Mouse (Mus musculus): ENCODE measurements around the gene Cspg4.
"Not testable (repeated sequence)": the region's sequence is repeated elsewhere in the genome, so short reads cannot be mapped to it uniquely, and the experiment has no call there.

Gene Cspg4

GRCm38 (mm10) chr9:56893313-56893712, 28.5 kb downstream of the Cspg4 start:
- DNase-seq: no peak

- peak; percentile 65 to 67 for DNase-seq
Measured at GRCm38 (mm10) chr9:56894006-56894405, 29.2 kb downstream of the Cspg4 start.

- no peak for DNase-seq
Measured at GRCm38 (mm10) chr9:56896779-56897178, 31.9 kb downstream of the Cspg4 start.

GRCm38 (mm10) chr9:56899409-56899808, 34.6 kb downstream of the Cspg4 start:
- no peak for DNase-seq

GRCm38 (mm10) chr9:56900060-56900459, 35.2 kb downstream of the Cspg4 start:
- DNase-seq: no peak

- DNase-seq: no peak
Measured at GRCm38 (mm10) chr9:56900571-56900970, 35.7 kb downstream of the Cspg4 start.

GRCm38 (mm10) chr9:56901187-56901586, 36.4 kb downstream of the Cspg4 start:
- no peak for DNase-seq

- no peak for DNase-seq
Measured at GRCm38 (mm10) chr9:56903662-56904061, 38.8 kb downstream of the Cspg4 start.

GRCm38 (mm10) chr9:56907549-56907948, 42.7 kb downstream of the Cspg4 start:
- no peak for DNase-seq

GRCm38 (mm10) chr9:56909991-56910390, 45.2 kb downstream of the Cspg4 start:
- DNase-seq: not testable (repeated sequence)

- DNase-seq: no peak
Measured at GRCm38 (mm10) chr9:56911017-56911416, 46.2 kb downstream of the Cspg4 start.

GRCm38 (mm10) chr9:56913991-56914390, 49.2 kb downstream of the Cspg4 start:
- no peak for DNase-seq

- DNase-seq: no peak
Measured at GRCm38 (mm10) chr9:56915116-56915515, 50.3 kb downstream of the Cspg4 start.

- no peak for DNase-seq
Measured at GRCm38 (mm10) chr9:56915695-56916410, 51.0 kb downstream of the Cspg4 start.

GRCm38 (mm10) chr9:56917131-56917530, 52.3 kb downstream of the Cspg4 start:
- DNase-seq: no peak

GRCm38 (mm10) chr9:56918466-56918865, 53.6 kb downstream of the Cspg4 start:
- peak; percentile 59 to 62 for DNase-seq

GRCm38 (mm10) chr9:56922746-56923145, 57.9 kb downstream of the Cspg4 start:
- DNase-seq: no peak

GRCm38 (mm10) chr9:56923841-56924650, 59.2 kb downstream of the Cspg4 start:
- no peak for DNase-seq

GRCm38 (mm10) chr9:56924651-56925027, 59.8 kb downstream of the Cspg4 start:
- peak; percentile 57 to 62 for DNase-seq

GRCm38 (mm10) chr9:56925291-56926024, 60.6 kb downstream of the Cspg4 start:
- DNase-seq: no peak

GRCm38 (mm10) chr9:56926025-56926360, 61.2 kb downstream of the Cspg4 start:
- no peak for DNase-seq

- DNase-seq: no peak
Measured at GRCm38 (mm10) chr9:56926387-56926786, 61.6 kb downstream of the Cspg4 start.

- DNase-seq: peak; percentile 39 to 47
Measured at GRCm38 (mm10) chr9:56927191-56928012, 62.6 kb downstream of the Cspg4 start.
